Mouse (Mus musculus) frontal cortex, adult (tissue): ENCODE data around the gene Snrnp27.

Experiments used
- ATAC-seq: cut with Nextera tagmentation; 2 replicates; pipeline ENCODE4 v1.9.2; 2017; ENCODE audit warnings: mild to moderate bottlenecking, moderate library complexity, mixed read lengths; ENCODE audit not compliant: low TSS enrichment

Snrnp27 gene

DNA sequence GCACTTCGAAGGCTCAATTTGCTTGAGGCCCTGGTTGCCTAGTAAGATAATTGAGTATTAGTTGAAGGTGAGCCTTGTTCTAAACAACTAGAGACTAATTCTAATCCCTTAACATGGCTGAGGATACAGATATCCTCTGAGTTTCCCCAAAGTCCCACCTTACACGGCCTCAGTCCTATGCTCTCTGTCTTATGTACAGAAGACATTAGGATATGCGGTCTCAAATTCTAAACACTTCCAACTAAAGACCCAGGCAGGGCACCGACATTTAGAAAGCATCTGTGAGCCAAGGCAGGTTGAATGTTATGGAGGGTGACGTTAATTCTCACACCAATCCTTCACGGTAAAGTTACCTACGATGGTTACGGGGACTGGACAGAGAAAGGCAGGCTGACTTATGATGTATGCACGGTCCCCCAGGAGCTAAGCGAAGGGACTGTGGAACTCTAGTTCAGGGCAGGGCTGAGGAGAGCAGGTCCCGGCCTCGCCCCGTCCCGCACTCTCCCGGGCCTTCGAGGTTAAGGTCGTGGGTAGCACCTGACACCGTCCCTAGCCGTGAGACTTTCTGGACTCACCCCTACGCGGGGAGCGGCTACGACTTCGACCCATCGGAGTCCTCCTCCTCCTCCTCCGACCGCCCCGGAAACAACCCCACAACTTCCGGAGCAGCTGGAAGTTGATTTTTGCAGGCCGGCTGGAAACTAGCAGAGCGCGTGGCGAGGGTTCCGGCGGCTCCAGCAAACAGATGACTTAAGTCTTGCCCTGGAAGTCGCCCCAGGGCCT is at the start of gene Snrnp27:
Snrnp27 (minus strand) TSS at position 651 of the 783 bp plus-strand sequence.
- peak; percentile 89 for ATAC-seq

GRCm38 (mm10) chr6:86733183-86733876 is 49.0 kb upstream of the Snrnp27 start, which contains the start of gene Gmcl1:
Gene Gmcl1, minus strand, starts transcription at chr6:86733383.
- ATAC-seq = peak; percentile 89

DNA sequence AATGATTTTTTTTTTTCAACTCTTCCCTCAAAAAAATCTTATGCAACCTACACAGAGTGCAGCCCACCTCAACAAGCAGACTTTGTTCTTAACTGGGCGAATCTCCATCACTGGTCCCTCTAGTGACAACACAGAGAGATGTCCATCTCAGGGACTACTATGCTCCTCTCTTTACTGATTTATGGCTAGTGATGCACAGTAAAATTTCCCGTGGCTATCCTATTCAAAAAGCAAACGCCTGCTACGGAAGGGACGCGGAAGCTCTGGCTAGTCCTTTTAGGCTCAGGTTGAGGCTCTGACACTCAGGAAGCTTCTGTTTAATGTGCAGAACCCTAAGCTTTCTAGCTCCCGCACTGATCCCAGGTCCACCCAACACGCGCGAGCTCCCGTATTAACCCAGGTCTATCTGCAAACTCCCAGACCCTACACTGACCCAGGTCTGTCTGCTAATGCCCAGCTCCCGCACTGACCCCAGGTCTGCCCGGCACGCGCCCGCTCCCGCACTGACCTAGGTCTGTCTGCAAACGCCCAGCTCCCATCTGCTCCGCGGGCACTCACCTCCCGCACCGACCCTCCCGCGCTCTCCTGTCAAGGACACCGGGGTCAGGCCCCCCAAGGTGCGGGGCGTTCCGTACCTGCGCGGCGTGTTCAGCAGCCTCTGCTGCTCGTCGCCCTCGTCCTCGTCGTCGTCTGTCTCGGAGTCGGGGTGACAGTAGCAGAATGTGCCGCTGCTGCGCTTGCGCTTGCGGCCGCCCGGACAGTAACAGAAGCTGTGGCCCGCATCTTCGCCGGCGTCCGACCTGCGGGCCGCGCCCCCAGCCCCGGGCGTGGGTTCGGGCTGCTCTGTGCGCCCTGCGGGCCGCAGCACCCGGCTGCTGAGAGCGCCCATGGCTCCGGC is 48.2 kb upstream of the Snrnp27 start:
- ATAC-seq = peak; percentile 59

GRCm38 (mm10) chr6:86728711-86729110 is 44.4 kb upstream of the Snrnp27 start:
- ATAC-seq = no peak

DNA sequence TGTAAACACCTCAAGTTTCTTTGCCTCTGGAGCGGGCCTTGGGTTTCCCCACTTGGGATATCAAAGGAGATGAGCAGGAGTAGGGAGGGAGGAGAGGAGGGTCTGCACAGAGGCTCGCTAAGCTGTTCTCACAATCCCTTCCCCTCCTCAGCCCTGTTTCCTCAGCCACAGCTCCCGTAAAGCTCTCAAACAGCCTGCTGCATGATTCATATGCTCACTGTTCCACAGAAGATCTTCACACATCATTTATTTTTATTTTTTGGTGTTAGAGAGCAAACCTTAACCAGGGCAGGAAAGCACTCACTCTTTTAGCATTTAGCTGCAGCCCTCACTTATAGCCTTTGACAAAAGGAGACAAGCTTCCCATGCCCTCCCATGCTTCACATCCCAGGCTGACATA is 37.7 kb upstream of the Snrnp27 start:
- ATAC-seq = peak; percentile 70; the same call in 1 of the 2 replicates

- ATAC-seq = no peak
Measured at GRCm38 (mm10) chr6:86708072-86708774, 23.9 kb upstream of the Snrnp27 start.

- ATAC-seq = no peak
Measured at GRCm38 (mm10) chr6:86702577-86702976, 18.3 kb upstream of the Snrnp27 start.

GRCm38 (mm10) chr6:86697903-86698302 is 13.6 kb upstream of the Snrnp27 start:
- ATAC-seq = no peak

- no peak for ATAC-seq
Measured at GRCm38 (mm10) chr6:86696213-86696612, 11.9 kb upstream of the Snrnp27 start.

GRCm38 (mm10) chr6:86694465-86694864 is 10.1 kb upstream of the Snrnp27 start:
- ATAC-seq = peak; percentile 81

DNA sequence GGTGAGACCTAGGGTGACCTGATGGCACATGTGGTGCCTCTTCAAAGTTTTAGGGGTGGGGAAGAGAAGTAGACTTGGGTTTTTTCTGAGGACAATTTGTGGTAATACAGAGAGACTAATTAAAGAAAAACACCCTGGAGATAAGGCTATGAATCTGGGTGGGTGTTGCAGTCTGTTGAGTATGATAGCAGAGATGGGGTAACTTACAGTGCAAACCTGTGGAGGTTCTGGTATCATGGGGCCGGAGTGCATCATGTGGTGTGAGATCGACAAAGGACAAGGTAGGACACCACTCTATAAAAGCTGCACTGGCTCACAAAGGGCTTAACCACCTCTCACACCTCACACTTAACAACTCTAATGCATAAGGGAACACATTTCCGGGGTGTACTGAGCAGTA is 5.3 kb upstream of the Snrnp27 start:
- ATAC-seq = no peak

DNA sequence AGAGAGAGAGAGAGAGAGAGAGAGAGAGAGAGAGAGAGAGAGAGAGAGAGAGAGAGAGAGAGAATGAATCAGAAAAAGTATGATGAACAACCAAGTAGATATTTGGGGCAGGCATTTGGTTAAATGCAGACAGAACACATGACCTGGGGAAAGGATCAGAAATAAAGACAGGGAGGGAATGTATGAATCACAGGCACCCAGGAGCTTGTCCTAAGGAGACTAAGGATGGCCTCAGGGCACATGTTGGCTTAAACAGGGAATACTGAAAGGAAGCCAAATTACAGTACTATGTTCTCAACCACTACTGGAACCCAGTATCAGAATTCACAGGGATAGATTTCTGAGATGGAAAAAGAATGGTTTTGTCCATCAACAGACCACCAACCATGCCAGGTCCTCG is 2.6 kb upstream of the Snrnp27 start:
- no peak for ATAC-seq

- ATAC-seq = no peak
Measured at GRCm38 (mm10) chr6:86684655-86685011, 311 bp upstream of the Snrnp27 start.

DNA sequence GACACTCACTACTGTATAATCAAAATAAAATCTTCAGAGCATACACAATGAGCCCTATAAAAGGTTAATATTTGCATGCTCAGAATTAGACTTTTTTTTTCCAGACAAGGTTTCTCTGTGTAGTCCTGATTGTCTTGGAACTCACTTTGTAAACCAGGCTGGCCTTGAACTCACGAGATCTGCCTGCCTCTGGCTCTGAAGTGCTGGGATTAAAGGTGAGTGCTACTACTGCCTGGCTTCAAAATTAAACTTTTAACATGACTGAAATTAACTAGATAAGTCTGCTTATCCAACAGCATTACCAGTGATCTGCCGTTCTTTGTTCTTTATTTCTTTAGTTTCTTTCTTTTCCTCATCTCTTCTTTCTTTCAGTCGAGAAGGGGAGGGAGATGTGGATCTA is 3.0 kb downstream of the Snrnp27 start:
- ATAC-seq = no peak

DNA sequence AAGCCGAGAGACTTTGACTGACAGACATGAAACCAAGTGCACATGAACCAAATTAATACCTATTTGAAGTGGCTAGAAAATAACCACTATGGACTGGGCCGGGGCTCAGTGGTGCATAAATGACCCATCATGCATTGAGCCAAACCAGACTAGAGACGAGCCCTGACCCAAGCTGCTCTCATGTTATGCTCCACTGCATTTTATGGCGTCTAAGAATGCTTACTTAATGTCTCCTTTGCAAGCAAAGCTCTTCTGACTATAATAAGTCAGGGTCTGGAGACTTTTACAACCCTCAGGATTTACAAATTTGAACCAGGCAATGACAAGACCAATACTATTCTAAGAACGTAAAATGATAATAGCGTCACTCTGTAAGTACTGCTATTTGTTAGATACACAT is 6.0 kb downstream of the Snrnp27 start:
- ATAC-seq = no peak

DNA sequence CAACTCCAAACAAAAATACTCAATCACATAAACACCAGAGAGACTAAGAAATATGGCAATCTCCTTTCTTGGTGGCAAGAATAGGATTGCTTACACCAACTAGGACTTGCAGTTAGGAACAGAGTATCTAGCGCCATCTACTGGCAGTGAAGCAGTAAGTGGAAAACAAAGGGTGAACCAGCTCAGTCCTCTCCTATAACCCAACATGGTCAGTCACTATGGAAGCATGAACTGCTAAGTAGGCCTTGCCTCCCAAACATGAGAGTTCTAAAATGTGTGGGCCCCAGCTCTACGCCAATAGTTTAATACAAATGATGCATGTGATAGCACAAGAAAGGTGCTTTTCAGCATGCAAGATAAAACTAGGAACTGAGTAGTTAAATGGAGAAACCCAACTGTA is 13.4 kb downstream of the Snrnp27 start:
- ATAC-seq = peak; percentile 33; the same call in 1 of the 2 replicates

- peak; percentile 94 for ATAC-seq
Measured at GRCm38 (mm10) chr6:86669240-86669727, 15.0 kb downstream of the Snrnp27 start.

DNA sequence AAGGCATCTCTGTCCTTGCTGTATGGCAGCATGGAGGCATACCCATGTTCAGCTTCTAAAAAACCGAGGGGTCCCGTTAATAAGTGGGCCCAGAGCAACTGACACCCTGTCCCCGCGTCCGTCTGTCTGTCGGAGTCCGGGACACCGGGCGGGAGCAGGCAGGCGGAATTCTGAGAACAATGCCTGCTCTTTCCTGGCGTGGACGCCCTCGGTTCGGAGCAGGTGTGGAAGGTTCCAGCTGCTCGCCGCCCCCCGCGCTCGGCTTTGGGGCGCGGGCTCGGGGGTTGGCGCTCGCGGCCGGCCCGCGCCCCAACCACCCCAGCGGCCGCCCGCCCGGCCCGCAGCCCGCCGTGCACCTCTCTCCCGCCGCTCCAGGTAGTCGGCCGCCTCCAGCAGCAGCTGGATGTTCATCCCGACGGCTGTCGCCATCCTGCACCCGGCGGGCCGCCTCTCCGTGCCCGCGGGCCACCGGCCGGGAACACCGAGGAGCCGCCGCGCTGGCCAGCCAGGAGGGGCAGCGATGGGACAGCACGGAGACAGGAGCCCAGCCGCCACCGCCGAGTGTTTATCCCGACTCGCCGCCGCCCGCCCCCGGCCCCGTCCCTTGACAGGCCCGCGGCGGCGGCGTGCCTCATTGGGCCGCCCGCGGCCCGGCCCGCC is 15.6 kb downstream of the Snrnp27 start, which contains the start of gene Mxd1:
Mxd1 (minus strand) TSS at position 582 of the 660 bp plus-strand sequence.
- no peak; the same call in 1 of the 2 replicates for ATAC-seq

- ATAC-seq = no peak
Measured at GRCm38 (mm10) chr6:86667061-86667460, 17.3 kb downstream of the Snrnp27 start.

DNA sequence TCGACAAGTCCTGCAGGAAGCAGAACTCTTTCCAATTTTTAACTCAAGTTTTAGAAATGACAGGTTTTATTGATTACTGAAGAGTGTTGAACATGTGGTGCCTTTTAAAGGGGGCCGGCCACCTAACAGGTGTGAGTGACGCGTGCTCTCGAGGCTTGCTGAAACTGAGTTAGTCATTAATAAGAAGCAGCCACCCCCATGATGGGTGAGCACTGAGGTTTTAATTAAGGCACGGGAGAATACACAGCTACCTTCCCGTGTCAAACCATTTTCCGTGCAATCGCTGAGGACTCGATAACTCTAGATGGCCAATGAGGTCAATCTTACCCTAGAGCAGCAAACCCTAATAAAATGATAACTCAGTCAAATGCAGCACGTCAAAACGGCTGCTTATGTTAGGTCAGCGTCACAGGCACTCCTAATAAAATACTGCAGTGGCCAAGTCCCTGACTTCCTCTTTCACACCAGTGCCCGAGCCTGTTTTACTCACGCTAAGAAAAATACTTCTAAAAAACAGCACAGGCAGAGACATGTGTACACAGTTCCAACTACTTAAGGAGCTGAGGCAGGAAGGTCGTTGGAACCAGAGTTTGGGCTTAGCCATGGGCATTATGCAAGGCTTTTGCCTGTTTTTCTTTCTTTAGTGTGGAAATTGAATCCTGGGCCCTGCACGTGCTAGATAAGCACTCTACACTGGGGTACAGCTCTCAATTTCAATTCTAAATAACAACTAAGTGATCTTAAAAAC is 18.6 kb downstream of the Snrnp27 start:
- no peak for ATAC-seq
